Mouse (Mus musculus): ENCODE results near the gene Canx.

Canx gene

DNA sequence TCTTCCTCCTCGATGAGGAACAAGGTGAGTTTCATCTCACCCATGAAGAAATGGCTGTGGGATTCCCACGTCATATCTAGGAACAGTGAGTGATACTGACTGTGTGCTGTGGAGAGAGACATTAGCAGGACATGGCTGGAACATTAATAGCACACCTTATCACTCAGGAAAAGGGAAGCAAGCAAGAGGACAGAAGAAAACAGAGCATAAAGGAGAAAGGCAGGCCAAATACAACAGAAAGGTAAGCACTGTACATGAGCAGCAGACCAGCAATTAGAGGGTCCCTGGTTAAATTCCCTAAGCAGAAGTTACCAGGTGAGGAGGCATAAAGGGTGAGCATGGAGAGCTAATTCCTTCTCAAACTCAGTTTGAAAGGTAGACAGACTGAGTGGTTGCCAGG lies 50.4 kb downstream of the Canx start:
- no peak for DNase-seq

DNA sequence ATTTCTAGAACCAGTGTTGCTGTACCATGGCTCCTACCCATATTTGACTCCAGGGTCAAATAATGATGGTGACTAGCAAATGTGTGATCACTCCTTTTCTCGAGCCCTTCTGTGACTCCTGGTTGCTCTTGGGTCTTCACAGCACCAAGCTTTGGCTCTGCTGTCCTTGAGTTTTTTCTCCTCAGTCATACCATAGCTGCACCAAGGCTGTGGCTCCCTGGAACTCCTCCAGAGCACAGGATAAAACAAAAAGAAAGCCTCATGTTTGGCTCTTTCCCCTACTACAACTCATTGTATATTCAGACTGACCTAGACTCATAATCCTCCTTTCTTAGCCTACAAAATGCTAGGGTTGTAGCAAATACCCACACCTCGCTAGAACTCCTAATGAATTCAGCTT lies 52.7 kb downstream of the Canx start:
- DNase-seq, result no peak

GRCm38 (mm10) chr11:50269885-50270284 lies 55.6 kb downstream of the Canx start:
- no peak for DNase-seq

DNA sequence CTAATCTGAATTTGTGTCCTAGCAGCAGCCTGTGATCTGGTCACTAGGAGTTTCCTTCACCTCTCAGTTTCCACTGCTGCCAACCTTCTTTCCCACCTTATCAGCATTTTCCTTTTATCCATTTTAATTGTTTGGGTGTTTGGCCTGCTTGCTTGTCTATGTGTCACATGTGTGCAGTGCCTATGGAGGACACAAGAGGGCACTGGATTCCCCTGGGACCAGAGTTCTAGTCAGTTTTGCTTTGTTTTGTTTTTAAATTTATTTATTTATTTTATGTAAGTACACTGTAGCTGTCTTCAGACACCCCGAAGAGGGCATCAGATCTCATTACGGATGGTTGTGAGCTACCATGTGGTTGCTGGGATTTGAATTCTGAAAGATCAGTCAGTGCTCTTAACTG lies 56.3 kb downstream of the Canx start:
- no peak for DNase-seq

- no peak for DNase-seq
Measured at GRCm38 (mm10) chr11:50266997-50267396, 58.5 kb downstream of the Canx start.

DNA sequence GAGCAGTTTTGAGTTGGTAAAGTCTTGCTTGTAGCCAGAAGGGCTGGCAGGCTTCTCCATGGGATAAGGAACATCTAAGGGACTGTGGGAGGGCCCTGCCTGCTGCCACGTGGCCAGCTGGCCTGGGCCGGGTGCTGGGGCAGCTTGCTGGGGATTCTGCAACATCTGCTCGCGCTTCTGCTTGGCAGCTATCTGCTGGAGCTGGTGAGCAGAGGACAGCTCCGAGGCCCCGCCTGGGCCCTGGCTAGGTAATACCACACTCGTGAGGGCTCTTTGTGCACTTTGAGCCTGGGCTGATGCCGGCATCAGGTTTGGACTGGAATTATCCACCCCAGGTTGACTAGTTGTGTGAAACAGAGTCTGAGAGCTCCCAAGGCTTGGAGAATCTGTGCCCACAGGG lies 59.5 kb downstream of the Canx start:
- DNase-seq, result peak; percentile 24 to 37

- DNase-seq, result peak in 1 of 2 experiments; percentile 17
Measured at GRCm38 (mm10) chr11:50263198-50263597, 62.3 kb downstream of the Canx start.

GRCm38 (mm10) chr11:50262020-50262419 lies 63.5 kb downstream of the Canx start:
- peak in 1 of 2 experiments; percentile 38 for DNase-seq

GRCm38 (mm10) chr11:50258310-50258709 lies 67.2 kb downstream of the Canx start:
- DNase-seq, result no peak

DNA sequence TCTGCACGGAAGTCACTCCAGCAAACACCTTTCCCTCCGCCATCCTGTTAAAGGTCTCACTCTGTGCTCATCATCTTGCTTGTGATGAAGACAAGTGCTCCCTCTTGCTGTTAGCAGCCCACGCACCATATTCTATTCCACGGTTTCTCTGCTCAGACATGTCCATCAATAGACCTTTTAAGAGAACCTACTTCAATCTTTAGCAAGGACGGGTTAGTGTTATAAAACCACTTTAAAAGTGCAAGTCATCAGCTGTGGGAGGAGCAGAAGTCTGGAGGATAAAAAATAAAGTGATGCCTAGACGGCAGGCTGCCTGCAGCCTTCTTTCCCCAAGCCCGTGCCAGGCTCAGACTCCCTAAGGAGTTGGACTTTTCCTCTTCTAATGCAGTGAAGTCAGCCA lies 68.9 kb downstream of the Canx start:
- no peak for DNase-seq

GRCm38 (mm10) chr11:50254010-50254580 lies 71.4 kb downstream of the Canx start:
- no peak for DNase-seq

- DNase-seq, result no peak
Measured at GRCm38 (mm10) chr11:50253393-50253792, 72.1 kb downstream of the Canx start.

DNA sequence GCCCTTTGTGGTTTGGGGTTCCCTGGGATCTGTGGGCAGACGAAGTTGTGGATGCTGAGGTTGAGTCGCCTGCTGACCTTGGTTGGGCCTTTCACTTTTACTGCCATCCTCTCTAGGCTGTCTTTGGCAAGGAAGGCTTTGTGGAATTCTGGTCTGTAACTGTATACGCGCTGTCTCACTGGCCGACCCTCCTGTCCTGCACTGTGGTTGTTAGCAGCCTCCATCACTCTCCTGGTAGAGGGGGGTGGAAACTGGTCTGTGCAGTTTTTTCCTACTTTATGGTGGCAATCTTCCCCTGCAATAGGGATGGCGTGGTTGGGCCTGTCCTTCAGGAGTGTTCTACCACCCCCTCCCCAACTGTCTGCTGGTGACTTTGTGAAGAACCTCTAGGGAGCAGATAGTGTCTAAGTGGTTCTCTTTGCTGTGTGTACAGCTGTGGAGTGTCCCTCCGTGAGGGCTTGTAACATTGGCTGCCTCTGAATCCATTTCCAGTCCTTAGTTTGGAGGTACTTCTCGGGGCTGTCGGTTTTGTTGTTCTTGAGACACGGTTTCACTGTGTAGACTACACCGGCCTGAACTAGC lies 72.7 kb downstream of the Canx start:
- DNase-seq, result no peak

- DNase-seq, result no peak
Measured at GRCm38 (mm10) chr11:50252166-50252565, 73.3 kb downstream of the Canx start.

DNA sequence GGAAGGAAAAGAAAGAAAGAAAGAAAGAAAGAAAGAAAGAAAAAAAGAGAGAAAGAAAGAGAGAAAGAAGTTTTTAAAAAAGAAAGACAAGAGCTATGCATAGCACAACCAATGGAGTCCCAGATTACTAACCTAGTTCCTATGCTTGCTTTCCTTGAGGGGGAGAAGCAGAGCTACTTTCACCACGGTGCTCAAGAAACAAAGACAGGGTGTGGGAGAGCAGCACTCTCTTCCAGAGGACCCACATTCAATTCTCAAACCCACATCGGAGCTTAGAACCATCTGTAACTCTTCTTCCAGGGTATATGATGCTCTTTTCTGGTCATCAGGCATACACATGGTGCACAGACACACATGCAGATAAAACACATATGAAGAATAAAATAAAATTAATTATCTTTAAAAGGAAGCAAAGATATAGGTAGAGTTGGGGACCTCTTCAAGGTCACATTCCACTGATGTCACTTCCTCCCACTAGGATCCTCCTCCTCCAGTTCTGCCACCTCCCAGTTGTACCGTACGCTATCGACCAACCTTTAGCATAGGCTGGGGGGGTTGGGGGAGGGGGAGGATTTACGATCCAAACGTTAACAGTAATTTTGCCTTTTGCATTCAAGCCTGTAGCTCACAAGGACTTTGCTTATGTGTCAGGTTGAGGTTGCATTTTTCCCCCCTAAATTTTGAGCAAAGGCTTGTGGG lies 76.9 kb downstream of the Canx start:
- DNase-seq, result no peak

- no peak for DNase-seq
Measured at GRCm38 (mm10) chr11:50245269-50245668, 80.2 kb downstream of the Canx start.

Measured in lung, adult 18-20 months (tissue).